ENCODE assay signal across 32 mouse cellular contexts in genomic region chr12:76775132-76775531, GRCm38 (mm10). TPM values are rescaled to one million over a fixed set of nuclear protein-coding genes. Genes with fewer than 3 reads are reported as not detected.
DNase-seq lines count a peak whose midpoint lies in the region; ATAC-seq lines count a peak whose summit lies in the region.
"Had no signal": no experiment of that assay in that cellular context is flagged by ENCODE, and none has a peak within 500 bp of the region (broad histone marks: within the 10 kb centered on the region; RNA-seq: fewer than 3 reads in every experiment).

No protein-coding gene starts in this region.

- WGBS in heart, embryonic 11.5 days (ENCODE audit: insufficient replicate concordance), result 57% methylated on average over 4 of the region's 4 CpGs
- 48% methylated on average over 4 of the region's 4 CpGs for WGBS in heart, embryonic 16.5 days

- intact Hi-C loops in heart, postnatal 10 days (cut with DNase I), result no loop called here

- no peak for DNase-seq in heart, adult 8-10 months (ENCODE audit: low spot score)
- no peak for DNase-seq in heart, postnatal 10 days
- DNase-seq in adrenal gland, adult 2 months, result peak; percentile 61
- DNase-seq in adrenal gland, postnatal 14 days, result peak; percentile 27
- no peak for DNase-seq in embryo, embryonic 9.5 days (ENCODE audit: extremely low spot score)
- no peak for DNase-seq in urinary bladder, postnatal 10 days (ENCODE audit: low spot score)
- DNase-seq: cerebellum, adult 8-10 months; cerebellum, postnatal 36 days; kidney, postnatal 25 days; liver; lung, adult 2 months; lung, postnatal 10 days; right cerebral cortex, adult 18-20 months; spleen, adult 18-20 months; thymus, postnatal 36 days had no signal

- no peak for ATAC-seq in heart, embryonic 11.5 days (replicated peaks; ENCODE audit: insufficient number of reproducible peaks, low FRiP score, low TSS enrichment)
- ATAC-seq in heart, embryonic 16.5 days (replicated peaks; ENCODE audit: extremely low read depth, insufficient read depth, low FRiP score), result no peak
- ATAC-seq: CD4-positive, CD25-positive, alpha-beta regulatory T cell, adult 4 months; forebrain, embryonic 15.5 days; intestine, postnatal 0 days; midbrain, embryonic 16.5 days had no signal

- H3K27ac ChIP-seq in heart, embryonic 11.5 days (ENCODE audit: low read depth, low read length), result 0 out of 2 replicates have a peak overlapping the region, but pooled peaks have one; percentile 2
- H3K27ac ChIP-seq in heart, embryonic 16.5 days (ENCODE audit: low read length), result 0 out of 2 replicates have a peak overlapping the region, but pooled peaks have one; percentile 32
- H3K27ac ChIP-seq: embryonic facial prominence, embryonic 12.5 days; forebrain, embryonic 10.5 days; forebrain, embryonic 15.5 days; hindbrain, embryonic 14.5 days; liver, embryonic 14.5 days; macrophage had no signal

- no peak overlapping the region for H3K9ac ChIP-seq in heart, embryonic 11.5 days (ENCODE audit: low read depth, low read length)
- H3K9ac ChIP-seq in heart, embryonic 16.5 days (ENCODE audit: low read length), result no peak overlapping the region
- H3K9ac ChIP-seq: embryonic facial prominence, embryonic 12.5 days; forebrain, embryonic 15.5 days; hindbrain, embryonic 14.5 days; liver, embryonic 14.5 days had no signal

- H3K27me3 ChIP-seq in heart, embryonic 11.5 days (ENCODE audit: control insufficient read depth, insufficient read depth, low read length), result no peaks in the 10 kb centered on the region
- no peaks in the 10 kb centered on the region for H3K27me3 ChIP-seq in heart, embryonic 16.5 days (ENCODE audit: control insufficient read depth, insufficient read depth, low read length)
- H3K27me3 ChIP-seq: embryonic facial prominence, embryonic 12.5 days; forebrain, embryonic 15.5 days had no signal

- no peak overlapping the region for H3K4me2 ChIP-seq in heart, embryonic 11.5 days
- H3K4me2 ChIP-seq in heart, embryonic 16.5 days (ENCODE audit: low read depth, low read length), result no peak overlapping the region
- H3K4me2 ChIP-seq: embryonic facial prominence, embryonic 12.5 days; forebrain, embryonic 15.5 days; hindbrain, embryonic 14.5 days had no signal

- H3K36me3 ChIP-seq in heart, embryonic 11.5 days (ENCODE audit: control insufficient read depth, insufficient read depth, low read length), result peaks cover 3% of the 10 kb centered on the region; the same call in 1 of the 2 replicates
- peaks cover 9% of the 10 kb centered on the region for H3K36me3 ChIP-seq in heart, embryonic 16.5 days (ENCODE audit: control insufficient read depth, insufficient read depth)
- H3K36me3 ChIP-seq: embryonic facial prominence, embryonic 12.5 days had no signal

- H3K4me3 ChIP-seq in heart, embryonic 11.5 days (ENCODE audit: low read depth, low read length), result no peak overlapping the region
- no peak overlapping the region for H3K4me3 ChIP-seq in heart, embryonic 16.5 days (ENCODE audit: low read length)
- H3K4me3 ChIP-seq: embryonic facial prominence, embryonic 12.5 days; forebrain, embryonic 10.5 days; forebrain, embryonic 15.5 days had no signal

- H3K4me1 ChIP-seq in heart, embryonic 11.5 days (ENCODE audit: control insufficient read depth, insufficient read depth, low read length), result 0 out of 2 replicates have a peak, but pooled peaks cover 5% of the 10 kb centered on the region
- peaks cover 4% of the 10 kb centered on the region; the same call in 1 of the 2 replicates for H3K4me1 ChIP-seq in heart, embryonic 16.5 days (ENCODE audit: control insufficient read depth, insufficient read depth, low read length)
- H3K4me1 ChIP-seq: embryonic facial prominence, embryonic 12.5 days; forebrain, embryonic 15.5 days had no signal

- H3K9me3 ChIP-seq in heart, embryonic 11.5 days (replicated peaks; ENCODE audit: control insufficient read depth, low read length), result no peaks in the 10 kb centered on the region
- 0 out of 2 replicates have a peak, but pooled peaks cover 3% of the 10 kb centered on the region for H3K9me3 ChIP-seq in heart, embryonic 16.5 days (replicated peaks; ENCODE audit: control insufficient read depth, low read length)
- H3K9me3 ChIP-seq: embryonic facial prominence, embryonic 12.5 days; forebrain, embryonic 10.5 days; forebrain, embryonic 15.5 days had no signal

RNA-seq across cellular contexts. Expression of gene Fntb, which starts 9.7 kb away (rescaled TPM):
- polyA plus RNA-seq in heart, embryonic 11.5 days (2014; fragmentation: Nextera tagmentation; extraction: Ambion mirVana), result 30.7 and 34.2 TPM in 2 replicates
- 10 to 100 TPM; 12.8 to 16.1 (median 14.9) TPM for total RNA-seq in heart, adult 8-10 months (2022)
- 24.4 and 26.0 TPM in 2 replicates for polyA plus RNA-seq in heart, embryonic 16.5 days (2015; fragmentation: Nextera tagmentation; extraction: Ambion mirVana)
- 10 to 100 TPM; 14.7 to 15.4 TPM for total RNA-seq in heart, postnatal 10 days (2021)
- 10 to 100 TPM; 11.0 to 15.4 TPM for total RNA-seq in adrenal gland, adult 2 months (2021)
- 22.2 and 25.0 TPM in 2 replicates for polyA plus RNA-seq in adrenal gland, adult 2 months (2012; rRNA removed)
- total RNA-seq in adrenal gland, postnatal 14 days (2021), result 16.5 and 22.0 TPM in 2 replicates

RNA-seq across cellular contexts. Expression of gene Churc1, which starts 9.8 kb away (rescaled TPM):
- polyA plus RNA-seq in heart, embryonic 11.5 days (2014; fragmentation: Nextera tagmentation; extraction: Ambion mirVana), result 146 and 148 TPM in 2 replicates
- total RNA-seq in heart, adult 8-10 months (2022), result 10 to 100 TPM; 74.6 to 86.6 (median 80.5) TPM
- polyA plus RNA-seq in heart, embryonic 16.5 days (2015; fragmentation: Nextera tagmentation; extraction: Ambion mirVana), result 199 and 218 TPM in 2 replicates
- 10 to 100 TPM; 77.9 to 91.3 TPM for total RNA-seq in heart, postnatal 10 days (2021)
- 10 to 100 TPM; 66.2 to 90.4 TPM for total RNA-seq in adrenal gland, adult 2 months (2021)
- 24.0 and 25.1 TPM in 2 replicates for polyA plus RNA-seq in adrenal gland, adult 2 months (2012; rRNA removed)
- total RNA-seq in adrenal gland, postnatal 14 days (2021), result 74.0 and 75.3 TPM in 2 replicates

RNA-seq across cellular contexts. Expression of gene Gpx2, which starts 20.2 kb away (rescaled TPM):
- 0.36 TPM in 1 of 2 replicates, not detected in the other for polyA plus RNA-seq in heart, embryonic 11.5 days (2014; fragmentation: Nextera tagmentation; extraction: Ambion mirVana)
- total RNA-seq in heart, adult 8-10 months (2022), result not detected
- polyA plus RNA-seq in heart, embryonic 16.5 days (2015; fragmentation: Nextera tagmentation; extraction: Ambion mirVana), result 0.50 and 0.66 TPM in 2 replicates
- total RNA-seq in heart, postnatal 10 days (2021), result not detected
- total RNA-seq in adrenal gland, adult 2 months (2021), result not detected
- polyA plus RNA-seq in adrenal gland, adult 2 months (2012; rRNA removed), result 0.25 TPM in 1 of 2 replicates, not detected in the other
- not detected in 2 replicates for total RNA-seq in adrenal gland, postnatal 14 days (2021)
- total RNA-seq: gastrocnemius, adult 18-20 months; gastrocnemius, postnatal 4 days; hematopoietic stem cell, adult 5-6 weeks; neutrophil, adult 5-6 weeks had no signal
- polyA plus RNA-seq: CD4-positive, CD25-positive, alpha-beta regulatory T cell, adult 4 months; forebrain, embryonic 15.5 days; kidney, embryonic 14.5 days; macrophage; neural tube, embryonic 11.5 days had no signal

RNA-seq across cellular contexts. Expression of gene Rab15, which starts 47.6 kb away (rescaled TPM):
- polyA plus RNA-seq in heart, embryonic 11.5 days (2014; fragmentation: Nextera tagmentation; extraction: Ambion mirVana), result 1.5 and 1.8 TPM in 2 replicates
- total RNA-seq in heart, adult 8-10 months (2022), result under 1 TPM; 0.25 to 0.92 (median 0.32) TPM
- 8.7 and 8.8 TPM in 2 replicates for polyA plus RNA-seq in heart, embryonic 16.5 days (2015; fragmentation: Nextera tagmentation; extraction: Ambion mirVana)
- total RNA-seq in heart, postnatal 10 days (2021), result 1 to 10 TPM; 1.2 to 1.3 TPM
- total RNA-seq in adrenal gland, adult 2 months (2021), result 1 to 10 TPM; 2.1 to 3.7 TPM
- 3.3 and 4.3 TPM in 2 replicates for polyA plus RNA-seq in adrenal gland, adult 2 months (2012; rRNA removed)
- total RNA-seq in adrenal gland, postnatal 14 days (2021), result 1.7 and 4.9 TPM in 2 replicates
- total RNA-seq: hematopoietic stem cell, adult 5-6 weeks; neutrophil, adult 5-6 weeks had no signal
- polyA plus RNA-seq: CD4-positive, CD25-positive, alpha-beta regulatory T cell, adult 4 months had no signal

Comparison
In these comparisons a context has a peak if more than half of its experiments do, and no peak if none do; other contexts are left out.
1. DNase-seq: peak in adrenal gland, adult 2 months (single experiment) and adrenal gland, postnatal 14 days (single experiment); none in heart, adult 8-10 months (single experiment), heart, postnatal 10 days (0 of 2), embryo, embryonic 9.5 days (single experiment) and urinary bladder, postnatal 10 days (single experiment).